Mouse (Mus musculus) liver, adult 2 months (tissue): ENCODE measurements at regions not wholly inside any gene's neighbourhood (a gene's known extent, or its start where the extent isn't known, plus 50 kb on each side); places are given as distances from the start of the nearest gene placed in this dataset.

Experiments used
- CTCF ChIP-seq: fragments of 200-500 bp; IDR thresholded peaks from 2 replicates; pipeline ENCODE4 v1.5.1; 2011; ENCODE audit warnings: low read depth, low read length, control low read depth
- POLR2A ChIP-seq: fragments of 200-500 bp; IDR thresholded peaks from 2 replicates; pipeline ENCODE4 v1.6.1; 2011; ENCODE audit warnings: low read length, control low read depth; ENCODE audit not compliant: insufficient read depth; ENCODE audit errors: extremely low read depth

DNA sequence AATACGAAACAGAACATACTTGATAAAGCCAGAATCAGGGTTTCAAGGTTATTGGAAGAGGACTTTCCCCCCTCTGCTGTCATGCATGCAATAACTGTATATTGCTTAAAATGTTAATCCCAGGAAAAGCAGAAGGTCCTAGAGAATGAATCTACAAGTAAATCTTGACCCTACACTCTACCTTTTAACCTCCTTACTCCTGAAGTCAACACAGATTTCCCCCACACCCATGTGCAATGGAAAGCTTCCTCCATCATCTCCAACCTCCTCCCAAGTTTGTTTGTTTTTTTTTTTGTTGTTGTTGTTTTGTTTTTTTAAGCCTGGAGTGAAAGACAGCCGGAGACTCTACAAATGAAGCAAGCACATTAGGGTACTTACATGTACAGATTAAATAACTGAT lies 55.9 kb upstream of the Ifne start:
- TF ChIP-seq CTCF (no peak), POLR2A (no peak)
